Mouse (Mus musculus) forebrain, embryonic 13.5 days (tissue): ENCODE measurements around the gene Scn5a. TPM values are rescaled to one million over a fixed set of nuclear protein-coding genes. Genes with fewer than 3 reads are reported as not detected.
A peak's percentile ranks its signal among the peaks of the same experiment; 100 is the strongest.

Source experiments
- ATAC-seq: fragments of 200-750 bp; cut with Nextera tagmentation; 2 replicates; pipeline ENCODE4 v1.8.0; 2017
- H3K27ac ChIP-seq: fragments of 300-500 bp; sonication (generic); 2 replicates; pipeline ENCODE4 v1.5.1; 2015; ENCODE audit warnings: inconsistent platforms, mild to moderate bottlenecking, moderate library complexity
- H3K27me3 ChIP-seq: fragments of 300-500 bp; sonication (generic); 2 replicates; pipeline ENCODE4 v1.6.1; 2015; ENCODE audit warnings: mild to moderate bottlenecking, inconsistent platforms
- H3K36me3 ChIP-seq: fragments of 300-500 bp; sonication (generic); 2 replicates; pipeline ENCODE4 v1.6.1; 2015; ENCODE audit warnings: mild to moderate bottlenecking, inconsistent platforms; ENCODE audit not compliant: poor library complexity, severe bottlenecking
- H3K4me1 ChIP-seq: fragments of 300-500 bp; sonication (generic); 2 replicates; pipeline ENCODE4 v1.6.1; 2015; ENCODE audit warnings: inconsistent platforms
- H3K4me2 ChIP-seq: fragments of 300-500 bp; sonication (generic); 2 replicates; pipeline ENCODE4 v1.6.1; 2015; ENCODE audit warnings: inconsistent platforms, mild to moderate bottlenecking, moderate library complexity
- H3K4me3 ChIP-seq: fragments of 300-500 bp; sonication (generic); 2 replicates; pipeline ENCODE4 v1.5.1; 2015; ENCODE audit warnings: mild to moderate bottlenecking, inconsistent platforms
- H3K9ac ChIP-seq: fragments of 300-500 bp; sonication (generic); 2 replicates; pipeline ENCODE4 v1.6.1; 2015; ENCODE audit warnings: mild to moderate bottlenecking, inconsistent platforms
- H3K9me3 ChIP-seq: fragments of 300-500 bp; sonication (generic); replicated peaks from 2 replicates; pipeline ENCODE4 v1.6.1; 2016; ENCODE audit warnings: inconsistent platforms
- WGBS: fragments of 180-500 bp; shearing (Covaris S2); methylation state at CpG from one replicate; pipeline ENCODE4 v1.1.7; 2015; 5-methylcytosine and 5-hydroxymethylcytosine counted together
- polyA plus RNA-seq: library from polyadenylated mRNA; unstranded; fragments of >200 nt; fragmentation: Nextera tagmentation; extraction: Ambion mirVana; gene quantifications from 2 replicates; pipeline ENCODE4 v1.2.1, GENCODE M21; 2015

Scn5a gene
- 0.83 and 1.3 TPM in 2 replicates for polyA plus RNA-seq

- Histone ChIP-seq H3K9me3 (no peaks in the 10 kb centered on the region), H3K4me1 (peaks cover 27% of the 10 kb centered on the region), H3K4me2 (peak within 1 kb of the TSS; percentile 96), H3K9ac (peak within 1 kb of the TSS; percentile 76), H3K27me3 (peaks cover 49% of the 10 kb centered on the region), H3K27ac (no peak within 1 kb of the TSS), H3K36me3 (no peaks in the 10 kb centered on the region), H3K4me3 (peak within 1 kb of the TSS; percentile 65)
- ATAC-seq = peak; percentile 75
- under 1% methylated on average over 71 of the region's 99 CpGs for WGBS
These were observed at the start of gene Scn5a for GRCm38 (mm10) chr9:119578636-119579438. Gene Scn5a, minus strand, starts transcription at chr9:119579016.

DNA sequence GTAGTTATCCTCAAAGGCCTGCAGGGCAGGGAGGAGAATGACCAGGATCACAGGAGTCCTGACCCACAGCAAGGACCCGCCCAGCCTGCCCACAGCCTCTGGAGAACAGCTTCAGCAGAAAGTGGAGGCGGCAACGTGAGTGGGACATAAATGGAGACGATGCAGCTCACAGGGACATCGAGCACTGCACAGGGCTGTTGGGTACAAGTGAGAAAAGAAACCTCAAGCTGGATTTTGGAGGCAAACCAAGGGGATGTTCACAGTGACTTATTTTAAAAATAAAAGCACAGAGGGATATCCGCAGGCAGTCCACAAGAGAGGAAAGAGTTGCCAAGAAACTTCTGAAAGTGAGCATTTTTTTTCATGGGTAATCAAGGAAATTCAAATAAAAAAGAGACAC lies 48.4 kb upstream of the Scn5a start:
- Histone ChIP-seq H3K27ac (no peak overlapping the region), H3K27me3 (no peaks in the 10 kb centered on the region)

GRCm38 (mm10) chr9:119624151-119624550 lies 45.3 kb upstream of the Scn5a start:
- Histone ChIP-seq H3K27ac (no peak overlapping the region), H3K9ac (no peak overlapping the region), H3K27me3 (no peaks in the 10 kb centered on the region), H3K4me2 (no peak overlapping the region), H3K9me3 (no peaks in the 10 kb centered on the region), H3K4me3 (no peak overlapping the region), H3K36me3 (no peaks in the 10 kb centered on the region), H3K4me1 (no peaks in the 10 kb centered on the region)
- ATAC-seq = no peak
- 96% methylated on average over 4 of the region's 4 CpGs for WGBS

More for the DNA sequence above, 48.4 kb upstream of the Scn5a start:
- no peak for ATAC-seq
- 83% methylated on average over 6 of the region's 6 CpGs for WGBS
- Histone ChIP-seq H3K4me1 (peaks cover 11% of the 10 kb centered on the region), H3K4me2 (no peak overlapping the region), H3K9ac (no peak overlapping the region), H3K4me3 (no peak overlapping the region), H3K36me3 (no peaks in the 10 kb centered on the region), H3K9me3 (no peaks in the 10 kb centered on the region)

- no peaks in the 10 kb centered on the region for H3K36me3 ChIP-seq
- H3K9me3 ChIP-seq = no peaks in the 10 kb centered on the region
- H3K27ac ChIP-seq = no peak overlapping the region
- H3K4me1 ChIP-seq = no peaks in the 10 kb centered on the region
- ATAC-seq = no peak
- H3K27me3 ChIP-seq = no peaks in the 10 kb centered on the region
- no peak overlapping the region for H3K4me3 ChIP-seq
- 80% methylated on average over 6 of the region's 6 CpGs for WGBS
- H3K9ac ChIP-seq = no peak overlapping the region
- H3K4me2 ChIP-seq = no peak overlapping the region
These were observed 36.0 kb upstream of the Scn5a start for GRCm38 (mm10) chr9:119614798-119615197.

GRCm38 (mm10) chr9:119610563-119611166 lies 31.8 kb upstream of the Scn5a start:
- H3K4me2 ChIP-seq = no peak overlapping the region
- H3K36me3 ChIP-seq = no peaks in the 10 kb centered on the region
- H3K4me3 ChIP-seq = no peak overlapping the region
- no peaks in the 10 kb centered on the region for H3K9me3 ChIP-seq
- no peaks in the 10 kb centered on the region for H3K27me3 ChIP-seq
- H3K9ac ChIP-seq = no peak overlapping the region
- no peaks in the 10 kb centered on the region for H3K4me1 ChIP-seq
- H3K27ac ChIP-seq = no peak overlapping the region
- ATAC-seq = no peak
- 79% methylated on average over 7 of the region's 7 CpGs for WGBS

DNA sequence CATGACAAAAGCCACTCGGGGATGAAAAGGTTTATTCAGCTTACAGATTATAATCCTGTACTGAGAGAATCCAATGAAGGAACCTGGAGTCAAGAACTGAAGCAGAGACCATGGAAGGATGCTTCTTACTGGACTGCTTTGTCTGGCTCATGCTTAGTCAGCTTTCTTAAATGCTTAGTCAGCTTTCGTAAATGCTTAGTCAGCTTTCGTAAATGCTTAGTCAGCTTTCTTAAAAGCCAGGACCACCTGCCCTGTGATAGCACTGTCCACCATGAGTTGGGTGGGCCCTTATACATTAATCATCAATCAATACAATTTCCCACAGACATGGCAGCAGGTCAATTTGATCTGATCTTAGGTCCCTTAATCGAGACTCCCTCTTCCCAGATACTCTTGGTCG lies 28.1 kb upstream of the Scn5a start:
- no peak for ATAC-seq
- no peak overlapping the region for H3K4me2 ChIP-seq
- H3K4me1 ChIP-seq = no peaks in the 10 kb centered on the region
- no peaks in the 10 kb centered on the region for H3K9me3 ChIP-seq
- H3K4me3 ChIP-seq = no peak overlapping the region
- H3K27ac ChIP-seq = no peak overlapping the region
- WGBS = 91% methylated on average over 5 of the region's 5 CpGs
- H3K27me3 ChIP-seq = no peaks in the 10 kb centered on the region
- no peak overlapping the region for H3K9ac ChIP-seq
- H3K36me3 ChIP-seq = no peaks in the 10 kb centered on the region

- no peaks in the 10 kb centered on the region for H3K4me1 ChIP-seq
- H3K27me3 ChIP-seq = no peaks in the 10 kb centered on the region
- no peaks in the 10 kb centered on the region for H3K9me3 ChIP-seq
- H3K4me2 ChIP-seq = no peak overlapping the region
- H3K27ac ChIP-seq = no peak overlapping the region
- 74% methylated on average over 8 of the region's 8 CpGs for WGBS
- no peak for ATAC-seq
- H3K9ac ChIP-seq = no peak overlapping the region
- H3K4me3 ChIP-seq = no peak overlapping the region
- H3K36me3 ChIP-seq = no peaks in the 10 kb centered on the region
These were observed 25.8 kb upstream of the Scn5a start for GRCm38 (mm10) chr9:119604607-119605006.

DNA sequence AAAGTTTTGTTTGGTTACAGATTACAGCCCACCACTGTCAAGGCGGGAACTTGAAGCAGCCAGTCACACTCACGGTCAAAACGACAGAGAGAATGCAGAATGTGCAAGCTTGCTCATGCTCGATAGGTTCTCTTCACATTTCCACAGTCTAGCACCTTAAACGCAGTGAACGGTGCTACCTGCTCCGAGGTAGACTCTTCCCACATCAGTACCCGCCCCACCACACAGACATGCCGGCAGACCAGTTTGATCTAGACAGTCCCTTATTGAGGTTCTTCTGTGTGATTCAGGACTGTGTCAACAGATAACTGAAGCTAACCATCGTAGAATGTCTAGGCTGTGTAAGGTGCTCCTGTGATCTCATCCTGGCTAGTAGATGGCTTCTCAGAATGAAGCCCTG lies 19.7 kb upstream of the Scn5a start:
- H3K4me1 ChIP-seq = no peaks in the 10 kb centered on the region
- no peaks in the 10 kb centered on the region for H3K27me3 ChIP-seq
- no peaks in the 10 kb centered on the region for H3K36me3 ChIP-seq
- no peak overlapping the region for H3K9ac ChIP-seq
- no peak overlapping the region for H3K4me2 ChIP-seq
- H3K4me3 ChIP-seq = no peak overlapping the region
- no peak for ATAC-seq
- WGBS = 90% methylated on average over 10 of the region's 10 CpGs
- no peaks in the 10 kb centered on the region for H3K9me3 ChIP-seq
- no peak overlapping the region for H3K27ac ChIP-seq

- Histone ChIP-seq H3K4me1 (no peaks in the 10 kb centered on the region), H3K36me3 (no peaks in the 10 kb centered on the region), H3K4me3 (no peak overlapping the region), H3K27ac (no peak overlapping the region), H3K9me3 (no peaks in the 10 kb centered on the region), H3K27me3 (no peaks in the 10 kb centered on the region), H3K4me2 (no peak overlapping the region), H3K9ac (no peak overlapping the region)
- 74% methylated on average over 8 of the region's 8 CpGs for WGBS
- ATAC-seq = no peak
These were observed 18.5 kb upstream of the Scn5a start for GRCm38 (mm10) chr9:119597332-119597731.

DNA sequence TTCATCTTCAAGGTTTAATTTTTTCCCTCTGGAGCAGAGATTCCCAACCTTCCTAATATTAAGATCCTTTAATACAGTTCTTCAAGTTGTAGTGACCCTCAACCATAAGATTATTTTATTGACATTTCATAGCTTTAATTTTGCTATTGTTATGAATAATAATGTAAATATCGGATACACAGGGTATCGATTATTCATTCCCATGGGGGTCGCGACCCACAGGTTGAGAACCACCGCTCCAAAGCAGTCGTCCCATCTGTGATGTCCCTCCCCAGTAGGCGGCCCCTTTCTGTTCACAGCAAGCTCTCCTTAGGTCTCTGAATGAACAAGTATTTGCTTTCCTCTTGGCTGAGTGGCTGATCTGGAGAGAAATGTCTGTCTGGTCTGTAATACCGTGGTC lies 10.8 kb upstream of the Scn5a start:
- H3K9ac ChIP-seq = no peak overlapping the region
- H3K4me2 ChIP-seq = no peak overlapping the region
- ATAC-seq = no peak
- peaks cover 8% of the 10 kb centered on the region; the same call in 1 of the 2 replicates for H3K27me3 ChIP-seq
- H3K4me3 ChIP-seq = no peak overlapping the region
- H3K27ac ChIP-seq = no peak overlapping the region
- no peaks in the 10 kb centered on the region for H3K4me1 ChIP-seq
- H3K36me3 ChIP-seq = no peaks in the 10 kb centered on the region
- 86% methylated on average over 8 of the region's 8 CpGs for WGBS
- H3K9me3 ChIP-seq = no peaks in the 10 kb centered on the region

DNA sequence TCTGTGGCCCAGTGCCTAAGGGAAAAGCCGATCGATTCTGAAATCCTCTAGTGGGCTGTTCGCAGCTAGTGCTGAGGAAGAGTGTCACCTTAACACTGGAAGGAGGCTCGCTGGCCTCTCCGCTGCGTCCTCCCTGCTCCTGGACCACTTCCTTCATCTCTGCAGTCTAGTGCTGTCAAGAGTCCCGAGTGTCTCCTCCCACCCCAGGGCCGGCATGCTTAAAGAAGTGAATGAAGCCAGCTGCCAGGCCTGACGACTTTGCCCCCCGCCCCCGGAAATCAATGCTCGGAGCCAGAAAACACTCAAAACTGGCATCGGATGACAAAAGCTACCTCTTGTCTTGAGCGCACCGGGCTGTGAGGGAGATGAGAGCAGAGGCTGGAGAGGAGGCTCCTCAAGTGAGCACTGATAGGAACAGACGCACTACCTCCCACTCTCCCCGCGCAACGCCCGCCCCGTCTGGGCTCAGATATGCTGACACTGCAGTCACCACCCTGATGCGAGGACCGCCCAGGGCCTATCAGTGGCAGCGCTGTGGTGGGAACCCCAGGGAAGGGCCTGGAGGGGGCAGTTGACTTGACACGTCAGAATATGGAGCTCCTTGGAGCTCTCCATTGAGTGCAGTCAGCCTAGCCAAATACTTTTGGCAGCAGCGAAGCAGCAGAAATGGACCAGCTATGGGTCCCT lies 10.1 kb upstream of the Scn5a start:
- Histone ChIP-seq H3K9ac (no peak overlapping the region), H3K27ac (no peak overlapping the region), H3K27me3 (peaks cover 8% of the 10 kb centered on the region; the same call in 1 of the 2 replicates), H3K4me1 (no peaks in the 10 kb centered on the region), H3K4me2 (no peak overlapping the region), H3K9me3 (no peaks in the 10 kb centered on the region), H3K36me3 (no peaks in the 10 kb centered on the region), H3K4me3 (no peak overlapping the region)
- ATAC-seq = no peak
- WGBS = 51% methylated on average over 26 of the region's 26 CpGs

GRCm38 (mm10) chr9:119580668-119581067 lies 1.9 kb upstream of the Scn5a start:
- peak; percentile 50 for ATAC-seq
- 2% methylated on average over 6 of the region's 6 CpGs for WGBS
- Histone ChIP-seq H3K4me3 (no peak overlapping the region), H3K36me3 (no peaks in the 10 kb centered on the region), H3K9me3 (no peaks in the 10 kb centered on the region), H3K27me3 (peaks cover 41% of the 10 kb centered on the region), H3K27ac (no peak overlapping the region), H3K4me2 (no peak overlapping the region), H3K9ac (no peak overlapping the region), H3K4me1 (peaks cover 23% of the 10 kb centered on the region)
